Mouse (Mus musculus) intestine, postnatal 0 days (tissue): ENCODE data around the gene Ifitm10. TPM values are rescaled to one million over a fixed set of nuclear protein-coding genes. Genes with fewer than 3 reads are reported as not detected.
"Not testable (repeated sequence)": the region's sequence is repeated elsewhere in the genome, so short reads cannot be mapped to it uniquely, and the experiment has no call there.

Source experiments
- ATAC-seq: fragments of 200-750 bp; cut with Nextera tagmentation; 2 replicates; pipeline ENCODE4 v1.8.0; 2017; ENCODE audit warnings: mild to moderate bottlenecking, moderate TSS enrichment, moderate library complexity
- H3K27ac ChIP-seq: fragments of 300-500 bp; sonication (generic); 2 replicates; pipeline ENCODE4 v1.5.1; 2014; ENCODE audit warnings: mild to moderate bottlenecking, low read depth, low read length, moderate library complexity
- H3K27me3 ChIP-seq: fragments of 300-500 bp; sonication (generic); replicated peaks from 2 replicates; pipeline ENCODE4 v1.6.1; 2014; ENCODE audit warnings: low read length, mixed read lengths; ENCODE audit not compliant: control insufficient read depth, insufficient read depth
- H3K36me3 ChIP-seq: fragments of 300-500 bp; sonication (generic); 2 replicates; pipeline ENCODE4 v1.6.1; 2014; ENCODE audit warnings: mild to moderate bottlenecking, moderate library complexity; ENCODE audit not compliant: control insufficient read depth, insufficient read depth
- H3K4me1 ChIP-seq: fragments of 300-500 bp; sonication (generic); replicated peaks from 2 replicates; pipeline ENCODE4 v1.6.1; 2014; ENCODE audit warnings: antibody characterized with exemption, low read length, mixed read lengths; ENCODE audit not compliant: control insufficient read depth, insufficient read depth
- H3K4me2 ChIP-seq: fragments of 300-500 bp; sonication (generic); replicated peaks from 2 replicates; pipeline ENCODE4 v1.6.1; 2014; ENCODE audit warnings: low read depth, mild to moderate bottlenecking, moderate library complexity
- H3K4me3 ChIP-seq: fragments of 300-500 bp; sonication (generic); 2 replicates; pipeline ENCODE4 v1.5.1; 2014; ENCODE audit warnings: low read depth, low read length
- H3K9ac ChIP-seq: fragments of 300-500 bp; sonication (generic); 2 replicates; pipeline ENCODE4 v1.6.1; 2014; ENCODE audit warnings: mild to moderate bottlenecking, low read depth, low read length
- H3K9me3 ChIP-seq: fragments of 300-500 bp; sonication (generic); 2 replicates; pipeline ENCODE4 v1.6.1; 2016; ENCODE audit warnings: mixed run types; ENCODE audit not compliant: control insufficient read depth
- CTCF ChIP-seq: sonication (generic); IDR thresholded peaks from 2 replicates; pipeline ENCODE4 v1.5.1; 2016; ENCODE audit warnings: low read depth, mild to moderate bottlenecking, control low read depth, antibody characterized with exemption, moderate library complexity
- WGBS: fragments of 180-500 bp; shearing (Covaris S2); extraction: QIAGEN DNeasy Blood & Tissue Kit; methylation state at CpG from one replicate; pipeline ENCODE4 v1.1.7; 2014; 5-methylcytosine and 5-hydroxymethylcytosine counted together
- polyA plus RNA-seq: library from polyadenylated mRNA; unstranded; fragments of >200 nt; fragmentation: Nextera tagmentation; extraction: Ambion mirVana; gene quantifications from 2 replicates; pipeline ENCODE4 v1.2.1, GENCODE M21; 2015

The Ifitm10 gene
- polyA plus RNA-seq, 1 experiment from 2014 or later = 1.6 TPM

DNA sequence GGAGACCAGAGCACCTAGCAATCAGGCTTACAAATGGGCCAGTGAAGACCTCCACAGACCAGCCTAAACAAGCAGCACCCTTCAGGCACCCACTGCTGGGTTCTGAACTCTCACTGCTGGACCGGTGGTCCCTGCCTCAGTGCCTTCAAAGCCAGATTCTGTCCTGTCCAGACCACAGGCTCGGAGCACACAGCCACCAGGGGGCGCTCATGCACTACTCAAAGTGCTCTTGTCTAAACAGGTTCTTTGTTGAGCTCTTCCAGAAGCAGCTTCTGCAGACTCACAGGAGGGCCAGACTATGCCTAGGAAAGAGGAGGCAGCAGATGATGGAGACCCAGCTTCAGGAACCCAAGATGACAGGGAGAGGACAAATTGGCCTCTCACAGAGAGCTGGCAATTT lies 39.3 kb downstream of the Ifitm10 start:
- H3K27ac ChIP-seq = no peak overlapping the region
- 8% methylated on average over 3 of the region's 3 CpGs for WGBS

DNA sequence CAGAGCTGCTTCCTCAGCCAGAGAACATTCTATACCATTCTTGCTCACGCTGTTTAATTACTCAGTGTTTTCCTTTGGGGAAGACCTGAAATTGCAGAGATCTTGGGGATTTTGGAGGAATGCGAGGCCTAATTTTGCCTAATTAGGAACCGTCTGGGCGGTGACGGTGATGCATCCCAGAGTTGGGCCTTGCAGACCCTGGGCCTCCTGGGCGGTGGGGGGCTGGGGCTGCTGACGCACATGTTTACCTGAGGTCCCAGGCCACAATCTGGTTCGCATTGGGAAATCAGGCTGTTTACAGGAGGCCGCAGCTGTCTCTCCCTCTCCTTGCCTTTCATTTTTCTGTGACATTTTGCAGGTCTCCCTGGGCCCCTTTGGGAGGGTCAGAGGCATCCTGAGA lies 40.8 kb downstream of the Ifitm10 start:
- H3K4me3 ChIP-seq, H3K27me3 ChIP-seq, H3K27ac ChIP-seq, H3K4me2 ChIP-seq, H3K4me1 ChIP-seq, H3K9ac ChIP-seq, ATAC-seq, H3K9me3 ChIP-seq, H3K36me3 ChIP-seq: not testable (repeated sequence)
- WGBS = 83% methylated on average over 3 of the region's 9 CpGs

More for the DNA sequence above, 39.3 kb downstream of the Ifitm10 start:
- no peaks in the 10 kb centered on the region for H3K4me1 ChIP-seq
- no peak overlapping the region for H3K9ac ChIP-seq
- TF ChIP-seq CTCF = peak; percentile 98
- no peak overlapping the region for H3K4me2 ChIP-seq
- no peaks in the 10 kb centered on the region for H3K36me3 ChIP-seq
- no peaks in the 10 kb centered on the region for H3K9me3 ChIP-seq
- H3K4me3 ChIP-seq = no peak overlapping the region
- H3K27me3 ChIP-seq = no peaks in the 10 kb centered on the region
- ATAC-seq = peak; percentile 48; the same call in 1 of the 2 replicates

DNA sequence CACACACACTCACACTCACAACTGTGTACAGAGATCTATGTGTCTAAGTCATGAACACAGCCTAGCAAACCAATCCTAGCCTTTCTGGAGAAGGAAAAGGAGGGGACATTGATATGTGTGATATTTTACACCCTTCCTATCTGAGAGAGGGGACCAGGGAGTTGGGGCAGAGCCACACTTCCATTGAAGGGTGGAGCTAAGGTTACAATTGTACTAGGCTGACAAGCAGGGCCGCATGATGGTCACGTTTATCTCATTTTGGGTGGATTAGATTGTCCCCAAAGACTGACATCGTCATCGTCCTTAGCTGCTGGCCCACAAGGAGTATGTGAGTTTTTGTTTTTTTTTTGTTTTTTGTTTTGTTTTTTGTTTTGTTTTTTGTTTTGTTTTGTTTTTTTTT lies 42.3 kb downstream of the Ifitm10 start:
- ATAC-seq = no peak
- Histone ChIP-seq H3K9ac (no peak overlapping the region), H3K27ac (no peak overlapping the region), H3K4me3 (no peak overlapping the region), H3K36me3 (no peaks in the 10 kb centered on the region), H3K4me1 (no peaks in the 10 kb centered on the region), H3K9me3 (no peaks in the 10 kb centered on the region), H3K4me2 (no peak overlapping the region), H3K27me3 (no peaks in the 10 kb centered on the region)
- WGBS = 92% methylated on average over 4 of the region's 4 CpGs
- no peak for TF ChIP-seq CTCF

DNA sequence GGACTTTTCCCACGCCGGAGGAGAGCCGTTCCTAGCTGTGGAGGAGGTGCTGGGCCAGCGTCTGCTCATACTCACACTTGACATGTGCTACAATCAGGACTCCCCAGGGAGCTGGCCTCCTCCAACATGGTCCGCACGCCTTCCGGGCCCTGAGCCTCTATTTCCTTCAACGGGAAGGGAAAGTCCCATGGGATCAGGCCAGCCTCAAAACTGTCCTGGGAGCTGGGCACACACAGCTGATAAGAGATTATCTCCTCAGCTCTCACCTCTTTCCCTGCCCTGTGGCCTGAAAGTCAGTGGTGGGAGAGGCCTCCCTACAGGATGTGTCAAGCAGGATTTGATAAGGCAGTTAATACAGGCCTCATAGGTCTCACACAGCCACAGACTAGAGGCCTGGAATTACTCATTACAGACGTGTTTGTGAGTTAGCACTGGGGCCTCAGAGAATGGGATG lies 43.3 kb downstream of the Ifitm10 start:
- 0 out of 2 replicates have a peak overlapping the region, but pooled peaks have one; percentile 1 for H3K27ac ChIP-seq
- no peaks in the 10 kb centered on the region for H3K27me3 ChIP-seq
- 0 out of 2 replicates have a peak, but pooled peaks have one; percentile 32 for ATAC-seq
- H3K9ac ChIP-seq = no peak overlapping the region
- H3K4me3 ChIP-seq = no peak overlapping the region
- no peaks in the 10 kb centered on the region for H3K4me1 ChIP-seq
- no peak for TF ChIP-seq CTCF
- no peaks in the 10 kb centered on the region for H3K9me3 ChIP-seq
- H3K4me2 ChIP-seq = no peak overlapping the region
- WGBS = 14% methylated on average over 9 of the region's 9 CpGs
- no peaks in the 10 kb centered on the region for H3K36me3 ChIP-seq

DNA sequence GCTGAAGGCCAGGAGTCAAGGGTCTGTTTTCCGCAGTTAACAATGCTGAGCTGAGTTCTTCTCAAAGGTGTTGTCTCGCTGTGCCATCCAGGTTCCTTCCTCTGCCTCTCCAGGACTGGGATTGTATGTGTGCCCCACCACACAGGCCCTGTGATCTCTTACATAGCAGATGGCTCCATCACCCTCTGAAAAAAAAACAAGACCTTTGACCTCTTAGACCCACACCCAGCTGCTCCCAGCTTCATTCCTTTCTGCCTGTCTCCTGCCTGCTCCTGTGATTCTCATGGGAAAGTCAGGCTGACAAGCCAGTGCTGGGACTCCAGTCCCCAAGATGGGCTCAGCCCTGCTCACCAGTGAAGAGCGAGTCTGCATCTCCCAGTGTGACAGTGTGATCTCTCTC lies 45.0 kb downstream of the Ifitm10 start:
- Histone ChIP-seq H3K27ac (no peak overlapping the region), H3K9ac (no peak overlapping the region), H3K4me1 (no peaks in the 10 kb centered on the region), H3K4me2 (no peak overlapping the region), H3K36me3 (no peaks in the 10 kb centered on the region), H3K4me3 (no peak overlapping the region), H3K27me3 (no peaks in the 10 kb centered on the region), H3K9me3 (no peaks in the 10 kb centered on the region)
- WGBS = 54% methylated on average over 3 of the region's 3 CpGs
- ATAC-seq = no peak
- no peak for TF ChIP-seq CTCF

DNA sequence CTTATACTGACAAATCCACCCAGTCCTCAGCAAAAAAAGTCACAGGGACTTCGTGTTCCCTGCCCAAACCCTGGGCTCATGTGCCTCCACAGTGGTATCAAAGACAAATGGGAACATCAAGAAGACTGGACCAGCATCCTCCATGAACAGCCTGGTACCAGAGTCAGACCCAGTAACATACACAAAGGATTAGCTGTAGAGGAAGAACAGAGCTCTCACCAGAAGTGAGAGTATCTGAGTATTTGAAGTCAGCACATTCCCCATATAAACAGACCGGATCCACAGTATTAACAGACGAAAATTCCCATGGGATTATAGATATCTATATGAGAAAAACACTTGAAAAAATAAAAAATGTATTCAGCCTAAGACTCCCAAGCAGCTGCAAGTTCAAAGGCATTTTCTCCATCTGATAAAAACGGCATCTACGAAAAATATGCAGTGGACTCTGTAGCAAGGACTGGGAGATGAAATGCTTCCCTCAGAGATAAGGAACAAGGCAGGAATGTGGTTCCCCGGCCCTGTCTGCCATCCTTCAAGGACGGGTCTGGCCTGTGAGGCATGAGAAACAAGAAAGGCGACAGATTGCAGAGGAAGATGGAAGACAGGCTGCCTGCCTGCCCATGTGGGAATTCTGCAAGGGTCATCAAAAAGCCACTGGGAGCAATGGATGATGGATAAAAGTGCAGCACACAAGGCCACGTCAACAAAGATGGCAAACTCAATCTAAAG lies 46.7 kb downstream of the Ifitm10 start:
- WGBS = 29% methylated on average over 9 of the region's 9 CpGs
- H3K4me1 ChIP-seq = no peaks in the 10 kb centered on the region
- no peak for TF ChIP-seq CTCF
- no peak overlapping the region for H3K27ac ChIP-seq
- no peak for ATAC-seq
- no peaks in the 10 kb centered on the region for H3K9me3 ChIP-seq
- no peaks in the 10 kb centered on the region for H3K27me3 ChIP-seq
- H3K9ac ChIP-seq = no peak overlapping the region
- no peaks in the 10 kb centered on the region for H3K36me3 ChIP-seq
- H3K4me3 ChIP-seq = no peak overlapping the region
- no peak overlapping the region for H3K4me2 ChIP-seq
